Mouse (Mus musculus) liver, embryonic 11.5 days (tissue): ENCODE data around the gene Tubb5. TPM values are rescaled to one million over a fixed set of nuclear protein-coding genes. Genes with fewer than 3 reads are reported as not detected.

ENCODE experiments used
- ATAC-seq: fragments of 200-750 bp; cut with Nextera tagmentation; replicated peaks from 2 replicates; pipeline ENCODE4 v1.8.0; 2017; ENCODE audit warnings: moderate number of reproducible peaks, mild to moderate bottlenecking, moderate TSS enrichment, moderate library complexity; ENCODE audit not compliant: low FRiP score
- DNase-seq: peaks from one replicate; pipeline ENCODE4 v3.0.0-alpha.2; 2017; ENCODE audit warnings: low spot score
- H3K27ac ChIP-seq: fragments of 300-500 bp; sonication (generic); 2 replicates; pipeline ENCODE4 v1.5.1; 2014; ENCODE audit warnings: mild to moderate bottlenecking, low read depth, low read length, control low read depth
- H3K27me3 ChIP-seq: fragments of 300-500 bp; sonication (generic); replicated peaks from 2 replicates; pipeline ENCODE4 v1.6.1; 2014; ENCODE audit warnings: low read length, mixed read lengths; ENCODE audit not compliant: control insufficient read depth, insufficient read depth
- H3K36me3 ChIP-seq: fragments of 300-500 bp; sonication (generic); 2 replicates; pipeline ENCODE4 v1.6.1; 2014; ENCODE audit warnings: mild to moderate bottlenecking, low read length, moderate library complexity, mixed read lengths; ENCODE audit not compliant: control insufficient read depth, insufficient read depth
- H3K4me1 ChIP-seq: fragments of 300-500 bp; sonication (generic); replicated peaks from 2 replicates; pipeline ENCODE4 v1.6.1; 2014; ENCODE audit warnings: low read length, mixed read lengths; ENCODE audit not compliant: control insufficient read depth, insufficient read depth
- H3K4me2 ChIP-seq: fragments of 300-500 bp; sonication (generic); 2 replicates; pipeline ENCODE4 v1.6.1; 2014; ENCODE audit warnings: mild to moderate bottlenecking, control low read depth, moderate library complexity
- H3K4me3 ChIP-seq: fragments of 300-500 bp; sonication (generic); 2 replicates; pipeline ENCODE4 v1.5.1; 2014; ENCODE audit warnings: low read depth, low read length, control low read depth
- H3K9ac ChIP-seq: fragments of 300-500 bp; sonication (generic); 2 replicates; pipeline ENCODE4 v1.6.1; 2014; ENCODE audit warnings: low read depth, low read length, control low read depth
- H3K9me3 ChIP-seq: fragments of 300-500 bp; sonication (generic); 2 replicates; pipeline ENCODE4 v1.6.1; 2016; ENCODE audit warnings: low read length, inconsistent platforms, mixed read lengths; ENCODE audit not compliant: control insufficient read depth
- WGBS: fragments of 180-500 bp; shearing (Covaris S2); extraction: QIAGEN DNeasy Blood & Tissue Kit; methylation state at CpG from one replicate; pipeline ENCODE4 v1.1.7; 2014; 5-methylcytosine and 5-hydroxymethylcytosine counted together
- polyA plus RNA-seq: library from polyadenylated mRNA; unstranded; fragments of >200 nt; fragmentation: Nextera tagmentation; extraction: Ambion mirVana; gene quantifications from 2 replicates; pipeline ENCODE4 v1.2.1, GENCODE M21; 2014

The Tubb5 gene
- polyA plus RNA-seq, 1 experiment from 2014 or later: 854 TPM

GRCm38 (mm10) chr17:35822964-35823937, 14.9 kb downstream of the Tubb5 start, which contains the start of gene Flot1:
Gene Flot1, plus strand, starts transcription at chr17:35823230.
- peak within 1 kb of the TSS; percentile 83 for H3K9ac ChIP-seq
- peak within 1 kb of the TSS; percentile 100 for H3K4me2 ChIP-seq
- H3K36me3 ChIP-seq: peaks cover 20% of the 10 kb centered on the region
- H3K9me3 ChIP-seq: no peaks in the 10 kb centered on the region
- peak within 1 kb of the TSS; percentile 79 for H3K4me3 ChIP-seq
- under 1% methylated on average over 47 of the region's 47 CpGs for WGBS
- peak within 1 kb of the TSS; percentile 97 for H3K27ac ChIP-seq
- H3K4me1 ChIP-seq: peaks cover 30% of the 10 kb centered on the region
- DNase-seq (peak; percentile 95), ATAC-seq (peak; percentile 82)
- H3K27me3 ChIP-seq: 0 out of 2 replicates have a peak, but pooled peaks cover 4% of the 10 kb centered on the region

- peak overlapping the region; percentile 83 for H3K9ac ChIP-seq
- H3K27ac ChIP-seq: peak overlapping the region; percentile 97
- ATAC-seq (no peak), DNase-seq (no peak)
- H3K27me3 ChIP-seq: 0 out of 2 replicates have a peak, but pooled peaks cover 4% of the 10 kb centered on the region
- peak overlapping the region; percentile 100 for H3K4me2 ChIP-seq
- H3K4me3 ChIP-seq: peak overlapping the region; percentile 79
- peaks cover 30% of the 10 kb centered on the region for H3K4me1 ChIP-seq
- H3K36me3 ChIP-seq: peaks cover 14% of the 10 kb centered on the region
- 1% methylated on average over 11 of the region's 11 CpGs for WGBS
- H3K9me3 ChIP-seq: no peaks in the 10 kb centered on the region
These were observed 15.5 kb downstream of the Tubb5 start for GRCm38 (mm10) chr17:35822564-35822963.

GRCm38 (mm10) chr17:35821439-35822430, 16.4 kb downstream of the Tubb5 start, which contains the start of gene Ier3:
Gene Ier3, plus strand, starts transcription at chr17:35821684.
- Histone ChIP-seq H3K9ac (peak within 1 kb of the TSS; percentile 83), H3K4me1 (peaks cover 32% of the 10 kb centered on the region), H3K4me3 (peak within 1 kb of the TSS; percentile 79), H3K27ac (peak within 1 kb of the TSS; percentile 97), H3K36me3 (peaks cover 7% of the 10 kb centered on the region), H3K4me2 (peak within 1 kb of the TSS; percentile 100), H3K27me3 (0 out of 2 replicates have a peak, but pooled peaks cover 4% of the 10 kb centered on the region), H3K9me3 (no peaks in the 10 kb centered on the region)
- ATAC-seq (peak; percentile 42), DNase-seq (peak; percentile 85)
- under 1% methylated on average over 62 of the region's 62 CpGs for WGBS

GRCm38 (mm10) chr17:35820111-35820510, 18.0 kb downstream of the Tubb5 start:
- Histone ChIP-seq H3K9me3 (no peaks in the 10 kb centered on the region), H3K36me3 (no peaks in the 10 kb centered on the region), H3K27ac (no peak overlapping the region), H3K4me1 (peaks cover 29% of the 10 kb centered on the region), H3K4me3 (no peak overlapping the region), H3K27me3 (0 out of 2 replicates have a peak, but pooled peaks cover 4% of the 10 kb centered on the region), H3K4me2 (no peak overlapping the region; the same call in 1 of the 2 replicates), H3K9ac (no peak overlapping the region)
- ATAC-seq (no peak), DNase-seq (no peak)
- WGBS: 47% methylated on average over 5 of the region's 5 CpGs

DNA sequence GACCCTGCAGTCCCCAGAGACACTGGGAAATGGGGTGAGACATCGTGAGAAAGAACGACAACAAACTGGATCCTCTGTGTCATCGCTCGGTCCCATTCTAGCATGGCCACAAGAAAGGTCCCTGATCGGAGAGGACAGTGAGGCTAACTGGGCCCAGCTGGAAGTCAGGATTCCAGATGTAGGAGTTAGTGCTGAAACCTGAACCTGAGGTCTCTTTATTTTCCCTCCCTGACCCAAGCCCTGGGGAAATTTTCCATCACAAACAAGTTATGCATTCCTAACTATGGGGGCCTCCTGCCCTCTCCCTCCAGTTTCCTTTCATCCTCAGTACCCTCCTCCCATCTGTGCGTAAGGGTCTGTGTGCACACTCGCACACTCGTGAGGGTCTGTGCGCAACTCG, 20.9 kb downstream of the Tubb5 start:
- Histone ChIP-seq H3K4me1 (peaks cover 23% of the 10 kb centered on the region), H3K4me3 (no peak overlapping the region), H3K27ac (no peak overlapping the region), H3K9me3 (no peaks in the 10 kb centered on the region), H3K36me3 (no peaks in the 10 kb centered on the region), H3K9ac (no peak overlapping the region), H3K4me2 (no peak overlapping the region), H3K27me3 (0 out of 2 replicates have a peak, but pooled peaks cover 4% of the 10 kb centered on the region)
- no peak for DNase-seq
- no peak for ATAC-seq
- 63% methylated on average over 10 of the region's 10 CpGs for WGBS

DNA sequence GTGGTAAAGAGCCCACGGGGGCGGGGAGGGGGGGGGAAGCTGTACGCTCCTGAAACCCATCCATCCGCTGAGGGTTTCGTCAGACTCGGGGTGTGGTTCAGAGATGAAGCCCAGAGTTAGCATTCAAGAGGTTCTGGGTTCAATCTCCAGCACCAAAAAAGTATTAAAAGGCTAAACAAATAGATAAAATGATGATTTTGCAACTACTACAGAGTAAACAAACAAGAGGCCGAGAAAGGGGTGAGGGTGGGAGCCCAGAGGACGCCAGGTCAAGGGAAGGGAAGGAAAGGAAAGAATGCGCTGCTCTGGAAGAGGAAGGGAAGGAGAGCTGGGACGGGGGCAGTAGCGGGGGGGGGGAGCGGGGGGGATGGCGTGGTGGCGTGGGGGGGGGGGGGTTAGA, 21.4 kb downstream of the Tubb5 start:
- no peaks in the 10 kb centered on the region for H3K9me3 ChIP-seq
- 0 out of 2 replicates have a peak, but pooled peaks cover 4% of the 10 kb centered on the region for H3K27me3 ChIP-seq
- H3K4me2 ChIP-seq: no peak overlapping the region
- no peak overlapping the region for H3K27ac ChIP-seq
- H3K9ac ChIP-seq: no peak overlapping the region
- H3K36me3 ChIP-seq: no peaks in the 10 kb centered on the region
- no peak for DNase-seq
- WGBS: 49% methylated on average over 8 of the region's 14 CpGs
- peaks cover 23% of the 10 kb centered on the region for H3K4me1 ChIP-seq
- no peak overlapping the region for H3K4me3 ChIP-seq
- no peak for ATAC-seq

GRCm38 (mm10) chr17:35815836-35816235, 22.3 kb downstream of the Tubb5 start:
- Histone ChIP-seq H3K9ac (no peak overlapping the region), H3K4me1 (peaks cover 19% of the 10 kb centered on the region), H3K27ac (no peak overlapping the region), H3K27me3 (0 out of 2 replicates have a peak, but pooled peaks cover 3% of the 10 kb centered on the region), H3K36me3 (no peaks in the 10 kb centered on the region), H3K4me2 (no peak overlapping the region), H3K9me3 (no peaks in the 10 kb centered on the region), H3K4me3 (no peak overlapping the region)
- 59% methylated on average over 7 of the region's 7 CpGs for WGBS
- no peak for DNase-seq
- ATAC-seq: no peak

GRCm38 (mm10) chr17:35814678-35815077, 23.4 kb downstream of the Tubb5 start:
- DNase-seq (no peak), ATAC-seq (no peak)
- Histone ChIP-seq H3K9ac (no peak overlapping the region), H3K9me3 (no peaks in the 10 kb centered on the region), H3K4me2 (no peak overlapping the region), H3K4me1 (peaks cover 14% of the 10 kb centered on the region; the same call in 1 of the 2 replicates), H3K27me3 (no peaks in the 10 kb centered on the region), H3K4me3 (no peak overlapping the region), H3K27ac (no peak overlapping the region), H3K36me3 (no peaks in the 10 kb centered on the region)
- 56% methylated on average over 6 of the region's 6 CpGs for WGBS
